Mouse (Mus musculus) erythroblast, embryonic 14.5 days (primary cell): ENCODE results near the gene Prtn3.

Experiments
- GATA1 ChIP-seq: IDR thresholded peaks from 2 replicates; pipeline ENCODE4 v1.6.1; 2012; ENCODE audit warnings: low read length, inconsistent platforms, mixed read lengths
- TAL1 ChIP-seq: IDR thresholded peaks from 3 replicates; pipeline ENCODE4 v1.6.1; 2012; ENCODE audit warnings: low read length, inconsistent platforms, mixed read lengths

GRCm38 (mm10) chr10:79924998-79925784 lies 50.9 kb downstream of the Prtn3 start:
- TF ChIP-seq TAL1 (no peak), GATA1 (no peak)
